22 mouse cellular contexts compared by ENCODE assay signal in genomic region chr6:119251704-119252103, GRCm38 (mm10). TPM values are rescaled to one million over a fixed set of nuclear protein-coding genes. Genes with fewer than 3 reads are reported as not detected.
A peak's percentile ranks its signal among the peaks of the same experiment; 100 is the strongest.
DNase-seq lines count a peak whose midpoint lies in the region; TF ChIP-seq lines count a peak whose summit lies in the region.
"Had no signal": no experiment of that assay in that cellular context is flagged by ENCODE, and none has a peak within 500 bp of the region (broad histone marks: within the 10 kb centered on the region; RNA-seq: fewer than 3 reads in every experiment).

No protein-coding gene starts in this region.

- WGBS in heart, embryonic 10.5 days: 78% methylated on average over 4 of the region's 4 CpGs

- H3K27me3 ChIP-seq in heart, embryonic 10.5 days (ENCODE audit: insufficient read depth, poor library complexity, severe bottlenecking): no peaks in the 10 kb centered on the region
- H3K27me3 ChIP-seq in CH12.LX (replicated peaks): peaks cover 53% of the 10 kb centered on the region
- H3K27me3 ChIP-seq: Patski had no signal

- TF ChIP-seq EP300 in CH12.LX (IDR thresholded peaks at IDR 0.05; ENCODE audit: low read length): no peak

- no peaks in the 10 kb centered on the region for H3K79me2 ChIP-seq in CH12.LX (replicated peaks; ENCODE audit: control insufficient read depth, extremely low read depth, insufficient read depth, poor library complexity, severe bottlenecking)

- H3K36me3 ChIP-seq in heart, embryonic 10.5 days: no peaks in the 10 kb centered on the region
- no peaks in the 10 kb centered on the region for H3K36me3 ChIP-seq in CH12.LX (replicated peaks in 1 of 2; ENCODE audit: control insufficient read depth in 1 of 2, insufficient read depth in 1 of 2, low read length in 1 of 2)
- H3K36me3 ChIP-seq in ES-E14 (ENCODE audit: control insufficient read depth, insufficient read depth, low read length, poor library complexity, severe bottlenecking): no peaks in the 10 kb centered on the region
- H3K36me3 ChIP-seq: G1E had no signal

- no peak overlapping the region for H3K9ac ChIP-seq in CH12.LX (ENCODE audit: insufficient read depth, low read depth)
- no peak overlapping the region for H3K9ac ChIP-seq in ES-E14 (ENCODE audit: insufficient read depth, low read depth, low read length, poor library complexity, severe bottlenecking)

- H3K4me2 ChIP-seq in CH12.LX (ENCODE audit: insufficient read depth, low read depth, poor library complexity, severe bottlenecking): no peak overlapping the region

- no peak for TF ChIP-seq POLR2A in CH12.LX (IDR thresholded peaks at IDR 0.05; ENCODE audit: low read depth, low read length)

- dilution Hi-C loops in CH12.LX (cut with MboI; ENCODE audit: extremely low pct_ligation_motif_present, extremely low pct_unique_long_range_greater_than_20kb, low sequenced_read_pairs): no loop called here

- H3K27ac ChIP-seq in heart, embryonic 10.5 days: no peak overlapping the region
- no peak overlapping the region for H3K27ac ChIP-seq in CH12.LX (ENCODE audit: insufficient read depth, low read depth)
- H3K27ac ChIP-seq in ES-E14 (ENCODE audit: insufficient read depth, low read depth, low read length, poor library complexity, severe bottlenecking): no peak overlapping the region

- in situ Hi-C loops in CH12.LX (cut with MboI; ENCODE audit: low pct_ligation_motif_present, low pct_unique_long_range_greater_than_20kb, low sequenced_read_pairs) (no loop called here), ES-E14 (cut with MboI; ENCODE audit: low sequenced_read_pairs in 2 of 2, unreplicated experiment in 2 of 2) (no loop called here)

- no peaks in the 10 kb centered on the region for H3K4me1 ChIP-seq in heart, embryonic 10.5 days
- H3K4me1 ChIP-seq in CH12.LX (ENCODE audit: control insufficient read depth in 1 of 2, insufficient read depth in 2 of 2) (no peaks in the 10 kb centered on the region), ES-E14 (ENCODE audit: control insufficient read depth in 2 of 2, insufficient read depth in 2 of 2, low read length in 2 of 2, poor library complexity in 1 of 2) (0 out of 4 replicates have a peak, but pooled peaks cover 0 to 1% of the 10 kb centered on the region in 2 experiments)

- no peaks in the 10 kb centered on the region for H3K9me3 ChIP-seq in heart, embryonic 10.5 days
- H3K9me3 ChIP-seq in CH12.LX (replicated peaks; ENCODE audit: low read length) (peaks cover 5% of the 10 kb centered on the region), ES-E14 (ENCODE audit: control insufficient read depth, insufficient read depth, low read depth, low read length) (no peaks in the 10 kb centered on the region)
- H3K9me3 ChIP-seq: G1E had no signal

- peak; percentile 14 for DNase-seq in heart, embryonic 10.5 days (ENCODE audit: low spot score)
- DNase-seq in heart, adult 8-10 months (ENCODE audit: low spot score): no peak
- DNase-seq in CH12.LX (ENCODE audit: extremely low read depth) (no peak), ES-E14 (ENCODE audit: low read depth, low spot score) (no peak)
- DNase-seq in retina, postnatal 1 day: no peak
- DNase-seq in cerebellum, postnatal 14 days: no peak
- DNase-seq: adrenal gland, adult 2 months; adrenal gland, adult 8-10 months; adrenal gland, postnatal 10 days; adrenal gland, postnatal 14 days; adrenal gland, postnatal 25 days; adrenal gland, postnatal 36 days; B cell, adult 2 months; cerebellum, adult 11 months; cerebellum, adult 11-12 months; cerebellum, adult 18-20 months; cerebellum, adult 2 months; cerebellum, adult 8-10 months had no signal

- no peak for TF ChIP-seq CTCF in CH12.LX (conservative IDR thresholded peaks at IDR 0.05 in 1 of 2, IDR thresholded peaks at IDR 0.05 in 1 of 2; ENCODE audit: low read depth in 2 of 2, low read length in 2 of 2)

- no peak for TF ChIP-seq RAD21 in CH12.LX (IDR thresholded peaks at IDR 0.05; ENCODE audit: low read depth, low read length)

- H3K4me3 ChIP-seq in heart, embryonic 10.5 days: no peak overlapping the region
- no peak overlapping the region for H3K4me3 ChIP-seq in CH12.LX (replicated peaks in 1 of 3; ENCODE audit: low read depth in 2 of 3, low read length in 2 of 3, poor library complexity in 1 of 3)
- no peak overlapping the region for H3K4me3 ChIP-seq in ES-E14 (ENCODE audit: insufficient read depth in 1 of 2, low read depth in 1 of 2, low read length in 2 of 2, poor library complexity in 1 of 2, severe bottlenecking in 1 of 2)

TF ChIP-seq in CH12.LX, 34 proteins besides CTCF, POLR2A, EP300 and RAD21:
- peak; percentile 85 for TF ChIP-seq MAFK (IDR thresholded peaks at IDR 0.05; ENCODE audit: insufficient replicate concordance, low read length)
- TF ChIP-seq PAX5 (IDR thresholded peaks at IDR 0.05; ENCODE audit: low read length): no peak

TF ChIP-seq in ES-E14, 5 proteins besides CTCF, POLR2A, EP300 and RAD21:
- TF ChIP-seq ZC3H11A (IDR thresholded peaks at IDR 0.05; ENCODE audit: borderline replicate concordance, low read depth, low read length) (no peak), MAFK (IDR thresholded peaks at IDR 0.05; ENCODE audit: insufficient read depth, low read depth, low read length) (peak; percentile 61; the same call in 1 of the 2 replicates), CHD2 (IDR thresholded peaks at IDR 0.05; ENCODE audit: low read depth, low read length) (no peak), ZNF384 (IDR thresholded peaks at IDR 0.05; ENCODE audit: low read depth, low read length) (no peak)

RNA-seq across cellular contexts. Expression of gene Cacna2d4, which starts 15.4 kb away (rescaled TPM):
- not detected in 2 replicates for polyA plus RNA-seq in heart, embryonic 10.5 days (2016; fragmentation: Nextera tagmentation; extraction: Ambion mirVana)
- not detected for total RNA-seq in heart, adult 8-10 months (2022)
- total RNA-seq in CH12.LX (2012; rRNA removed) (0.08 and 0.25 TPM in 2 replicates), CH12.LX (2014; rRNA removed) (0.28 and 0.44 TPM in 2 replicates), ES-E14 (2012; rRNA removed) (0.04 and 0.37 TPM in 2 replicates)
- polyA plus RNA-seq in CH12.LX (2012; ENCODE audit: insufficient read length, low read depth): 0.49 and 0.64 TPM in 2 replicates
- total RNA-seq: adrenal gland, adult 18-20 months; adrenal gland, adult 2 months; adrenal gland, postnatal 14 days; adrenal gland, postnatal 25 days; adrenal gland, postnatal 36 days had no signal
- polyA plus RNA-seq: C2C12, G1E had no signal

RNA-seq across cellular contexts. Expression of gene Cacna1c, which starts 55.5 kb away (rescaled TPM):
- 31.3 and 57.0 TPM in 2 replicates for polyA plus RNA-seq in heart, embryonic 10.5 days (2016; fragmentation: Nextera tagmentation; extraction: Ambion mirVana)
- total RNA-seq in heart, adult 8-10 months (2022): 100 to 1,000 TPM; 227 to 263 (median 245) TPM
- 0.04 TPM in 1 of 2 replicates, not detected in the other for total RNA-seq in CH12.LX (2012; rRNA removed)
- not detected in 2 replicates for total RNA-seq in CH12.LX (2014; rRNA removed)
- 0.11 TPM in 1 of 2 replicates, not detected in the other for polyA plus RNA-seq in CH12.LX (2012; ENCODE audit: insufficient read length, low read depth)
- total RNA-seq in ES-E14 (2012; rRNA removed): 0.53 and 0.98 TPM in 2 replicates
- polyA plus RNA-seq: C2C12, G1E had no signal

Comparison
In these comparisons a context has a peak if more than half of its experiments do, and no peak if none do; other contexts are left out.
1. RNA of gene Cacna1c, which starts 55.5 kb away (total RNA-seq): 227 to 263 TPM in heart, adult 8-10 months; 0.53 to 0.98 TPM in ES-E14 and 0.04 TPM in CH12.LX; every median in the first group is over 100 times any median in the second.